ENCODE assay signal across 23 mouse cellular contexts in the genomic region with DNA sequence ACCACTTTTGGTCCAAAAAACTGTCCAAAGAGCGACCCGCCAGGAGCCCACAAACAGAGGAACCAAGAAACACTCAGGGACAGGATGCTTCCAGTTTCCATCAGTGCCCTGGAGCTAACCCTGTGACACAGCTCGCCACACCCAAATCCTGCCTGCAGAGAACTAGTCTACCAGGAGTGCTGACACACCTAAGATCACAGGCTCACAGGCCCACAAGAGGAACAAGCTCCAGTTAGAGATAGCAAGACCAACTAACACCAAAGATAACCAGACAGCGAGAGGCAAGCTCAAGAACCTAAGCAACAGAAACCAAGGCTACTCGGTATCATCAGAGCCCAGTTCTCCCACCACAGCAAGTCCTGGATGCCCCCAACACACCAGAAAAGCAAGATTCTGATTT.
"Had no signal": no experiment of that assay in that cellular context is flagged by ENCODE, and none has a peak within 500 bp of the region (broad histone marks: within the 10 kb centered on the region; RNA-seq: fewer than 3 reads in every experiment).

No protein-coding gene starts in this region.

- DNase-seq: kidney, adult 2 months; kidney, postnatal 25 days; layer of hippocampus, postnatal 36 days; lung, adult 2 months; lung, postnatal 14 days; right cerebral cortex, adult 18-20 months; right cerebral cortex, postnatal 14 days; right cerebral cortex, postnatal 4 days; thymus, adult 2 months; thymus, postnatal 14 days; thymus, postnatal 4 days had no signal

- H3K27ac ChIP-seq: kidney, postnatal 0 days; layer of hippocampus, adult 2 months; left cerebral cortex, adult 2 months; liver, embryonic 15.5 days; macrophage; midbrain, embryonic 12.5 days; midbrain, embryonic 15.5 days; neural tube, embryonic 12.5 days; neural tube, embryonic 15.5 days; stomach, postnatal 0 days had no signal

- H3K4me3 ChIP-seq: layer of hippocampus, adult 2 months; left cerebral cortex, adult 2 months; liver, embryonic 15.5 days; megakaryocyte, embryonic 14.5 days; midbrain, embryonic 12.5 days; midbrain, embryonic 15.5 days; neural tube, embryonic 12.5 days; neural tube, embryonic 15.5 days had no signal

- H3K27me3 ChIP-seq: liver, embryonic 15.5 days; megakaryocyte, embryonic 14.5 days; midbrain, embryonic 12.5 days; midbrain, embryonic 15.5 days; neural tube, embryonic 12.5 days; neural tube, embryonic 15.5 days had no signal

- H3K9ac ChIP-seq: liver, embryonic 15.5 days; midbrain, embryonic 12.5 days; midbrain, embryonic 15.5 days; neural tube, embryonic 12.5 days; neural tube, embryonic 15.5 days had no signal

- ATAC-seq: intestine, postnatal 0 days; midbrain, embryonic 15.5 days had no signal

- H3K4me1 ChIP-seq: liver, embryonic 15.5 days; megakaryocyte, embryonic 14.5 days; midbrain, embryonic 12.5 days; midbrain, embryonic 15.5 days; neural tube, embryonic 12.5 days; neural tube, embryonic 15.5 days had no signal

- H3K4me2 ChIP-seq: liver, embryonic 15.5 days; midbrain, embryonic 12.5 days; midbrain, embryonic 15.5 days; neural tube, embryonic 12.5 days; neural tube, embryonic 15.5 days had no signal

- H3K9me3 ChIP-seq: liver, embryonic 15.5 days; megakaryocyte, embryonic 14.5 days; midbrain, embryonic 12.5 days; midbrain, embryonic 15.5 days; neural tube, embryonic 12.5 days; neural tube, embryonic 15.5 days had no signal

- H3K36me3 ChIP-seq: liver, embryonic 15.5 days; midbrain, embryonic 12.5 days; midbrain, embryonic 15.5 days; neural tube, embryonic 12.5 days; neural tube, embryonic 15.5 days had no signal
